Mouse (Mus musculus) adipocyte (in vitro differentiated cells): Measurements from ENCODE around the gene Astn1.

Experiments used
- DNase-seq: peaks from one replicate; pipeline ENCODE4 v3.0.0-alpha.2; 2016; ENCODE audit warnings: low spot score

Astn1 gene

DNA sequence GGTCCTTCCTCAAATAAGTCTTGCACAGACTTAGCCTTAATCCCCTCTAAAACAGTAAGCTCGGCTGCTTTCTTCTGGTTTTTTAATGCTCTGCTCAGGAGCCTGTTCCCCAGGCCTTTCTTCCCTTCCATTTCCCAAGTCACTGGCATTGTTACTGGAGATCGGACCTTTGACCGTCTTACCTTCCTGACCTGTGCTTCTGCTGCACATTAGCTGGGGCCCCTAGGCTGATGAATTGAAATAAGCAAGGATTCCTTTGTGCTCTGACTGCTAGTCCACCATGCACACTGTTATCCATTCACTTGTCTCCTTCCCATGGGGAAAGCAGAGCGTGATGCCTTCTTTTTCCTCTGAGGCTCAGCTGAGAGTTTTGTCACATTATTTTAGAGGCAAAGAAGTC is 255.9 kb downstream of the Astn1 start:
- no peak for DNase-seq

DNA sequence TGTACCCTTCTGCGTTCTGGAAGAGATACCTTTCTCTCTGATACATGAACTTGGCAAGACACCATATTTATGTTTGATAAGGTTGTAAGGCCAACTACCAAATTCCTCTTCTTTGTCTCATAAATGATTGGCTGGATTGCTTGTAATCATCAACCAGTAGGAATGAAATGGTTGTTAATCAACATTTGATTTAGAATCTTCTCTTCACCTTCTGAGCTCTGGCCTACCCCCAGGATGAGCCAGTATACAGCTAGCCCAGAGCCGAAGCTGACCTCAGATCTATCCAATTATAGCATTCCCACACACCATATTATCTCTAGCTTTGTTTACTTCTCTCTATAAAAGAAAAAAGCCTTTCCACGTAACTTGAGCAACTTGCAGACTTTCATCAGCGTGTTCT is 270.9 kb downstream of the Astn1 start:
- DNase-seq: no peak

DNA sequence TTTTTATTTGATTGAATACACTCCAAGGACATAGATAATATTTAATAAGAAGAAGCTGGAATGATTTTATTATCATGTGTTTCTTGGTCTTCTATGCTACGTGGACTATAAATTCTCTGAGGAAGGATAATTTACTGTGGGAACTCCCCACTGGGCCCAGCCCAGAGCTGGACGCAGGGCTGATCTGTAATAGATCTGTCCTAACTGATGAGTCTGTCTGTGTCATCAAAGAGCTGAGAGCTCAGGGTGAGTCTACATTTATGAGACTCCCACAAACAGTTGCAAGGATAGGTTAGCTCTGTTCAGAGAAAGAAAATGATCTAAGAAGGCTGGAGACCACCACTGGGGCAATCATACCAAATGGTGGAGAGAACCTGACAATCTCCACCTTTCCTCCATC is 271.4 kb downstream of the Astn1 start:
- DNase-seq: no peak

DNA sequence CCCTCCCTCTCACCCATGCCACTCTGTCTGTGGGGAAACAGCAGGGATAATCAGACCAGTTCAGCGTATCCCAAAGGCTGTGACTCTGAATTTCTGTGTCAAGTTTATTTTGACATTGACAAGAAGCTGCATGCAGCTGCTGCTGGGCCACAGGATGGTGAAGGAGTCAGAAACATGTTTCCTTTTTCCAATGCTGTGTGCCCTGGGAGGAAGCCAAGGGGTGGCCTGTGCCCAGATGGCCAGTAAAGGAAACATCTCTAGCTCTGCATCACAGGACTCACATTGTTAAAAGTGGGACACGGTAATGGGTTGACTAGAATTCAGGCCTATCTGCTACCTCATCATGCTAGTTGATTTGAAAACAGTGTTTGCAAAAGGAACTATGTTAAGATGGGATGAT is 279.2 kb downstream of the Astn1 start:
- DNase-seq: no peak

DNA sequence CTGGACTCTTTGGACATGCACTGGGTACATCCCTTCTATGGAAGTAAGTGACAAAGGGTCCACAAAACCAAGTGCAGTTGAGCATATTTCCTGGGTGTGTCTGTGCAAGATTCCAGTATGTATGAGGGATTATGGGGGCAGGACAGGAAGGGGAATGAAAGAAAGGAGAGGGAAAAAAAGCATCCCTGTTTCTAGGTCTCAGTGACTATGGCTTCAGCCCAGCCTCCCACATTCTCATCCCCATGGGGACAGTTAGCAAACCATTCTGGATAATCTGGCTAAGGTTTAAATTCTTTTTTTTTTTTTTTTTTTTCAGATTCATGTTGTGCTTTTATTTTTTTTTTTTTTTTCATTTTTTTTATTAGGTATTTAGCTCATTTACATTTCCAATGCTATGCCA is 280.2 kb downstream of the Astn1 start:
- DNase-seq: no peak

DNA sequence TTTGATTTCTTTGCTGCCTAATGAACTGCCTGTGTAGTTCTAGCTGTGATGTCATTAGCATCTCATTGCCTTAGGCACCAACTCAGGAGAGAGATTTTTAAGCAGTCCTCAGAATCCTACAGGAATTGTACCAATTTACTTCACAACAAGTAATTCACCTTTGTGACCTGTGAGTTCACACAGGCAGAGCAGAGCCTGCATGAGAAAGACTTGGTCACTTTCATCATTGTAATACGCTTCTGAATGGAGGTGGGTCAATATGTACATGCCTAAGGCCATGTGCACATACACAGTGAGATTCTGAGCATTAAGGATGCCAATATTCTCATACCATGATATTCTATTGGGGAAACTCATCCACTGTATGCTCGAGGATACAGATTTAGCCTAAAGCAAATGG is 290.7 kb downstream of the Astn1 start:
- DNase-seq: no peak

DNA sequence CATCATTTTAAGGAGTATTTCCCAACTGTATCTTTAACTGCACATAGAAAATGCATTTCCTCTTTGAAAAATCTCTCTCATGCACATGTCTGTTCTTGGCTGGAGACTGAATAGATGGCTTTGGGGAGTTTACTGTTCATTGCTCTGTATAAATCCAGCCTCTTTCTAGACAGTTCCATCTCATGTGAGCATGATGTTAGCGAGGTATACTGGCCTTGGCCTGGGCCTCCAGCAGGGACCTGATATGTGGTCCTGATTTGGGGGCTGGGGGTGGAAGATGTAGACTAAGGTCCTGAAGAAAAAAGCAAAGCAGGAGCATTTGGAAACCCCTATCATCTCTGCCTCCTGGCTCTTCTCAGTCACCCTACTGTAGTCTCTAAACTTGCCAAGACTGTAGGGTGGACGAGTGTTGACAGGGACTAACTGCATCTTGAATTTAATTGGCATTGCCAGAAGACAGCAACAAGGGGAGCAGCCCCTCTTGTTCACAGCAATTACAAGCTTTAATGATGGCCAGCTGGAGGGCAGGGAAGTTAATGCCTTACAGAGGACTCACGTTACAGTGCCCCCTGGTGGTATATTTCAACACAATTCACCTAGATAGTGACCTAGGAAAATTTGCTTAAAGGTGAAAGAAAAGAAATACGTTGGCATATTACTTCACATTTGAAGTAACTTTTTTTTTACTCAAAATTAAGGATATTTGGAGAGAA is 291.9 kb downstream of the Astn1 start:
- peak; percentile 48 for DNase-seq

DNA sequence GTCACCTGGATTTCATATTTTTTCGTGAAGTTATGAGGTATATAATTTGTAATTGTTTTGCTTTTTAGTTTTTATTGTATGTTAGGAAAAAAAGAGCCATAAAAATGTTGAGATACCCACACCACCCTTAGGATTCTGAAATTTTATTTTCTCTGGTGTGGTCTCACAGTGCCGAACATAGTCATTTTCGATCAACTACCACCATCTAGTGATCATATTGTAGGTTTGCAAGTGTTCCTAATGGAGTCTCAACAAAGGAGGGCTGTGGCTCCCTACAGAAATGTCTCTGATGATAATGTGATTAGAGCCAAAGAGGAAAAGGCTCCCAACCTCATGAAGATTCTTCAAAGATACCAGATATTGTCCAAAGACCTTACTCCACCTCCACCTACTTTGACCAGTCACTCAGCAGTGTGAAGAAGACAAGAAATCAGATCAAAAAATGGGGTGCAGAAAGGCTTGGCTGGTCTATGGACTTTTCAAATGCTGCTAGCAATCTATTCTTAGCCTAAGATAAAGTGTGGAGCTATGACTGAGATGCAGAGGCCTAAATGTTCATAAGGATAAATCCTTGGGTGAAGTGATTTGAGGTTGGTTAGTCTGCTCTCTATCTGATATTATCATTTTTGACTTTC is 292.6 kb downstream of the Astn1 start:
- DNase-seq: peak; percentile 22

DNA sequence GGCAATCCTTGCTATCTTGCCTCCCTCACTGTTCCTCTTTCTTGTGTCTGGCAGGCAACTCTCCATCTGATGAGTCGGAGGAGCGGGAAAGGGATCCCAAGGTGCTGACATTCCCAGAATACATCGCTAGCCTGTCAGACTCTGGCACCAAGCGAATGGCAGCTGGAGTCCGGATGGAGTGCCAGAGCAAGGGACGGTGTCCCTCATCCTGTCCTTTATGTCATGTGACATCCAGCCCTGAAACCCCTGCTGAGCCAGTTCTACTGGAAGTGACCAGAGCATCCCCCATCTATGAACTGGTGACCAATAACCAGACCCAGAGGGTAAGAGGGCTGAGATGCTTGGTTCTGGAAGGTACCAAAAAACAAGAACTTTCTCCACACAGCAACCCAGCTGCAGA is 294.9 kb downstream of the Astn1 start:
- no peak for DNase-seq

DNA sequence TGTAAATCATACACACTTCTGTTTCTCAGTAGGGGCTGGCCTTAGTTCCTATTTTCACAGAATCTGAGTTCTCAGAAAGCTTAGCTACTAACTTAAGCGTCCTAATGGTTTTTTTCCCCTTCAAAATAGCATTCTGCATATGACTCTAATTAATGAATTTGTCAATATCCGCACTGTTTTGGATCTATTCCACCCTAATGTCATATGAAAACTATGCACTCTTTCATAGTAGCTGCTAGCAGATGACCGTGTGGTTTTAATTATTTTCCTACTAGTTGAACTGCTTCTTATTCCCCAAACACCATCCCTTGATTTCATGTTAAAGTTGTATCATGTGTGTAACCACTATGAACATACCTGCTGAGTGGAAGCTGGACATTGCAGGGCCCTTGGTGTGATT is 303.9 kb downstream of the Astn1 start:
- peak; percentile 24 for DNase-seq

DNA sequence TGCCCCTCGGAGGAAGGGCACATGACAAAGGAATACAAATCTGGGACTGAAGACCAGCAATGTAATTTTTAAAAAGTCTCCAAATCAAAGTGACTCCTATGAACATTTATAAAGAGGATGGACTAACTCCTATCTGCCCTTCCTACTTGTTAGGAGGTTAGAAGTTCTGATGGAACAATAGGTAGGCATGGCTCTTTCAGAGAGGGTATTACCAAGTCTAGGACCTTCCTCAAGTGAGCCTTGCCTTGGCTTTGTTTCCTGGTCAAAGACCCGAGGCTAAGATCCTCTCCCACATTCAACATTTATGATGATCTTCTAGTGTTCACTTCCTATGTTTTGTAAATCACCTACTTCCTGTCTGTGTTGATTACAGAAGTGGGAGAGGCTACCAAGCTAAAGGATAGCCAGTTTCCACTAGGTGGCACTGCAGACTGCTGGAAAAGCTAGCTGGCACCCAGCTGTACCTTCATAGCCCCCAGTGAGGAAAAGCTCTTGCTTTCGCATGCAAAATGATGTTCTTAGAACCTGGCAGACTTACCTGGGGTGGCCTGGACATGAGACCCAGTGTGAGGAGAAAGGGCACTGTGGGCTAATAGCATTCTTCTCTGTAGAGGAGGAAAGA is 308.0 kb downstream of the Astn1 start:
- peak; percentile 66 for DNase-seq

DNA sequence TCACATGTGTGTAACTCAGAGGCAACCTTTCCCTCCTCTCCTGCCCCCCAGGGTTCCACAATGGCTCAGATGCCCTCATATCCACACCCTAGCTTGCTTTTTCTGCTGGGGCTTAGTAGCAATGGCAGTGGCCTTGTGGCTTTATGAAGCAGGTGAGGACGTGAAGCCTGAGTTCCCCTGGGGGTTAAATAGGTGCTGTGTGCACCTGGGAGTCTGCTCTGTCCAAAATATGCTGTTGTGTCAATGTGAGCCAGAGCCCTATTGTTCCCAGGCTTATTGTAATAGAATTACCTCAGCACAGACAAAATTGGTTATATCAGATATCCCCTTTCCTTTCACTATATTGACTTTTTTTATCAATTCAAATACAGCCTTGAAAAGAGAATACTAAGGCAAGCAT is 325.7 kb downstream of the Astn1 start:
- no peak for DNase-seq

DNA sequence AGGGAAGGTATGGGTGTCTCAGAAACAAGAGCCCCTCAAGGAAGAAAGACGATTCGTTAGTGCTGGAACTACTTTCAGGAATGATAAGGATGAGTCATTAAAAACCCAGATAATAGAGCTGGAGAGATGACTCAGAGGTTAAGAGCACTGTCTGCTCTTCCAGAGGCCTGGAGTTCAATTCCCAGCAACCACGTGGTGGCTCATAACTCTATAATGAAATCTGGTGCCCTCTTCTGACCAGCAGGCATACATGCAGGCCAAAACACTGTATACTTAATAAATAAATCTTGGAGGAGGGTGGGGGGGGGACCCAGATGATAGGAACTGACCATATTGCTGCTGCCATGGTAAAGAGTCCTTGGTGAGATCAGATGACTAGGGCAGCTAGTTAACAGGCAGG is 335.4 kb downstream of the Astn1 start:
- no peak for DNase-seq

DNA sequence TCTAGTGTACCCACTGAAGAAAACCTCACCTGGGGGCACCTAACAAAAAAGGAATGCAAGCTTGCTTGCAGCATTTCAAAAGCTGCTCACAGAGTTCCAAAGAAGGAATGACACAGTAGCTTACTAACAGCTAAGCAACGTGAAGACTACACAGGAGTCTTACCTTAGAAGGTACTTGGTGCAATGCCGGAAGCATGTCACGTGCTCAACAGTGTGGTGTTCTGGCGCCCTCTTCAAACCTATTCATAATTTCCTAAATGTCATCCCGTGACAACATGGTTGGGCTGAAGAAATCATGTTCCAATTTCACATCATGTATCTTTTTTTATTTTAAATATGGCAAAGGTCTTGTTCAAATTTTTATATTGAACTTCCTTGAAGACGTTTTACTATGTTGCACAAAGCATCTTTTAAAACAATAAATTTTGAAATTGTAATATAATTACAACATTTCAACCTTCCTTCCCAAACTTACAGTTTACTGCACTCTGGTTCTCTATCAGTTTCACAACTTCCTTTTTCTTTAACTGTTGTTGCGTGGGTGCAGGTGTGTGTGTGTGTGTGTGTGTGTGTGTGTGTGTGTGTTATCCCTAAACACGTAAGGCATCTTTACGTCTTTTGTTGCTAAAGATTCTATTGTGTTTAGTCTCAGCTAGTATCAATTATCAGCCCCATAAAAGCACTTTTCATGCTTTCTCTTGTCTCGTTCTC is 335.9 kb downstream of the Astn1 start:
- no peak for DNase-seq

DNA sequence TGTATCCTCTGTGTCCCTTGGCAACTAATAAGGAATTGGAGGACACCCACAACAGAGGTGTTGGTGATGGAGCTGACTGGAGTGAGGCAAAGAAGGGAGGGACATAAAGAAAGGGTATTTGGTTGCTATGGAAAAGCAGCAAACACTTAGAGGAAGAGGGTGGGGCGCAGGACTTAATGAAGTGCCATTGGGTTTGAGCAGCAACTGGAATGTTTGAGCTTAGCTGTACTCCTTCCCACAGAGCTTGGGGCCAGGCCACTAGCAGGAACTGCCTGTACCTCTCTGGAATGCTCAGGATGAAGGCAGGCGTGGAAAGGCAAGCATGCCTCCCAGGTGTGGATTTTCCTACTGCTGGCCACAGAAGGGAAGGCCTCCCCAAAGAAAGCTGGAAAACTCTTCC is 337.2 kb downstream of the Astn1 start:
- DNase-seq: no peak

DNA sequence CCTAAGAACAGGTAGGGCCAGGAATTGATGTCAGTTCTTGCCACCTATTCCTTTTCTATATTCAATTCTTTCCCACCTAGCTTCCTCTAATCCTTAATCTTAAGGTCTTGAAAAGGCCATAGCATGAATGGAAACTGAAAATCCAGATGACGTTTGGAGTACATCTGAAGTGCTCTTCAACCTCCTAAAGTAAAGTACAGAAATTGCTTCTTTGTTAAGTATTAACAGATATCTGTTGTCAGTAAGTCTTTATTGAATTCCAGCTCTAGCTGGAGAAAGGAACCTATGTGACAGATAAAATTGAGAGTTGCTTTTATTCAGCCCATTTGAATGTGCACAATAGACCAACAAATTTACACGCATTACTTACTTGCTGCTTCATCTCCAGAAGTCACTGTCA is 338.1 kb downstream of the Astn1 start:
- no peak for DNase-seq

DNA sequence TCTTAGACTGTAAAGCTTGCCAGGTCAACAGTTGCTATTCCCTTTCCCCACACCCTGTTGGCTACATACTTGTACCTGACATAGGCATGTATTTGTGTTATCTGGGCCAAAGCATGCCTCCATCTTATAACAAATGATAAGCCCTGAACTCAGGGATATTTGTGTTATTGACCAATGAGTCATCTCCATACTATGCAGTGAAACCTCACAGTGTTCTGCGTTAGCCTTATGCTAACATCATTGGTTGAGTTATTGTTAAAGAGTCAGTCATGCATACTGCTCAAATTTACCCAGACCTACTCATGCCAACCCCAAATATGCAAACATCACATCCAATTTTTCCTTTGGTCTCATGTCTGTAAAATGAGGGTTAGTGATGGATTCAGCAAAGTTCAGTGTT is 339.3 kb downstream of the Astn1 start:
- DNase-seq: no peak

DNA sequence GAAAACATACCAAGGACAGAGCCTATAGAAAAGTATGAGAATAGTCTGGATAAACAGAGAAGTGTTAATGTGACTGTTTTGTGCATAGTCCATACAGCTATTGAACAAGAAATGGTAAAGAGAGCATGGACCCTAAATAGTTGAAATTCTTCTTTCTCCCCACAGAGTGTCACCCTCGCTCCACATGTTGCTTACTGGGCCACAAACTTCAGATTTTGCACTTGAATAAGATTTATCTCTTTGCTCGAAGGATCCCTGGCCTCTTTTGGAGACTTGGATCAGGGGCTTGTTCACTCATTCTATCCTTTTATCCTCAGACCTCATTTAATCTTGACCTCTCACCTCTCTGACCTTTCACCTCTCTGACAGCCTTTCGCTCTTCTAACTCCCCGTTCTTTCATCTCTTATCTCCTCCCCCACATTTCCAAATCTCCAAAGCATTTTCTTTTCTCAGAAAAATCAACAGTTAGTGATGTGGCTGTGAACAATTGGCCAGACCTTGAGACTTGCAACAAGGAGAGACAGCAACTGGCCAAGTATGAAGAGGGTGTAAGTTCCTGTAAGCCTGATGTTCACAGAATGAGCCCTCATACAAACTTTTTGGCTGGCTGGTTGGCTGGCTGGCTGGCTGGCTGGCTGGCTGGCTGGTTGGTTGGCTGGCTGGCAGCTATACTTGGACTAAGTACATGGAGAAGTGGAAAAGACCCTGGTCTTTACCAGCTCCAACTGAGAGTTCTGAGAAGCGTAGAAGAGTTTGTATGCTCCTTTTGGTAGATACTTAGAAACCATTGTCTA is 351.4 kb downstream of the Astn1 start:
- peak; percentile 74 for DNase-seq

DNA sequence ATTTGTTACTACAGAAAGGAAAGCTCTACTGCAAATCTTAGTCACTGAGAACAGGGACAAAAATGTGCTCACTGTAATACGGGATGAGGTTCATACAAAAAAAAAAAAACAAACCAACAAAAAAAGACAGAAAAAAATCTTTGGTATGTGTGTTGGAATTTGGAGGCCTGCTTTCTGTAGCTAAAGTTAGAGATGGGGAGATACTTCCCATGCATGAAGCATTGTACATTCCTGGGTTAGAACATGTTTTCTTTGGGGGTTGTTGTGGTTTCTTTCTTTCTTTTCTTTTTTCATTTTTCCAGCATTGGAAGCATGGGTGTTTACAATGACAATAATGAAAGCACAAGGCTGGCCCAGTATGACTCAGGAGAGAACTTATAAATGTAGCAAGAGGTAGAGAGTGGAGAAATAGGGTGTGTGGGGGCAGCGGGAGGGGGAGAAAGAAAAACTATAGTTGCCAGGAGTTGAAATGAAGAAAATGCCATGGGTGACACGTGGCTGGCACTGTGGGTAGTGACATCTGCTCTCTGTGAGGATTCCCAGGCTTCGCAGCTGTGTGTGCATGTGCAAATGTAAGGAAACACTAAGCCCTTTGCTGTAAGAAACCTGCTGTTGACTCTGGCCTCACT is 370.9 kb downstream of the Astn1 start:
- DNase-seq: peak; percentile 61

DNA sequence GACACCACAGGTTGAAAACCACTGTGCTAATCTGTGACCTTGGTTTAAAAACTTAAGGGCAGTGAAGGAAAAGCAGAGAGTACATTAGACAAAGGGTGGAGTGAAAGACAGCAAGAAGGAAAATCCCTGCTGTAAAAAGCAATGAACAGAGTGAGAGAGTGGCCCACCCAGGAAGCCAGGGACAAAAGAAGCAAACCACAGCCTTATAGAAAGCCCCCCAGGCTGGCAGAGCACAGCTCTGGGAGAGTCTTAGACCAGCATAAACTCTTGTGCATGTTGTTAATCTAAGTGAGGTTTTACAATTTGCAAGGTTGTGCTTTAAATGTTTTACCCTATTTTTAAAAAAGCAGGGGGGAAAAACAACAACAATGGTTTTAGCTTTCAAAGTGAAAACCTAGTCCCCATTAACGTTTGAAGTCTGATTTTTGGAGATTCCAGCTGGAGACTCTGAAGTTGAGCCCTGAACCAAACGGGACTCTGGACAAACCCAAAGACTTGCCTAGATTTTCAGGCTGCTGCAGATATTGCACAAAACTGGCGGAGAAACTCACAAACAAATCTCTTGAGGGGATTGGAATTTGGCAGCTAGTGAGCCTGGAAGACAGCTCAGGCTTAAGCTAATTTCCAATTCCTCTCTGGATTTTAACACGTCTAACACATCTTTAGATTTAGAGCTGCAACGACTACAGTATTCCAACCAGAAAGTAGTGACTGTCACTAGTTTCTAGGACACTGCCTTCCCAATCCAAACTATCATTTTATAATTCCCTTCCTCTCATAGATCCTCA is 377.3 kb downstream of the Astn1 start:
- DNase-seq: peak; percentile 74
